Mouse (Mus musculus) urinary bladder, adult 2 months (tissue): ENCODE results near the gene Pla2g4e. TPM values are rescaled to one million over a fixed set of nuclear protein-coding genes. Genes with fewer than 3 reads are reported as not detected.
"Not testable (repeated sequence)": the region's sequence is repeated elsewhere in the genome, so short reads cannot be mapped to it uniquely, and the experiment has no call there.

ENCODE experiments used
- DNase-seq: peaks from one replicate; pipeline ENCODE4 v3.0.0; 2022; ENCODE audit warnings: low spot score
- polyA plus RNA-seq: library from polyadenylated mRNA; depleted of rRNA; stranded (reverse); fragments of >200 nt; gene quantifications from 2 replicates; pipeline ENCODE4 v1.2.3, GENCODE M21; 2012; rRNA removed

Gene Pla2g4e
- polyA plus RNA-seq, result 0.72 and 0.80 TPM in 2 replicates

- DNase-seq, result no peak
Observed at GRCm38 (mm10) chr2:120244679-120245420, at the start of gene Pla2g4e. Gene Pla2g4e, minus strand, starts transcription at chr2:120245335.

- no peak for DNase-seq
Observed at GRCm38 (mm10) chr2:120291471-120292078, 46.4 kb upstream of the Pla2g4e start.

- DNase-seq, result no peak
Observed at GRCm38 (mm10) chr2:120288995-120289394, 43.9 kb upstream of the Pla2g4e start, which contains the start of gene Pla2g4d. Gene Pla2g4d, minus strand, starts transcription at chr2:120289197.

- DNase-seq, result no peak
Observed at GRCm38 (mm10) chr2:120288401-120288800, 43.3 kb upstream of the Pla2g4e start.

GRCm38 (mm10) chr2:120285639-120286038 is 40.5 kb upstream of the Pla2g4e start:
- DNase-seq, result no peak

GRCm38 (mm10) chr2:120284705-120285104 is 39.6 kb upstream of the Pla2g4e start:
- no peak for DNase-seq

- no peak for DNase-seq
Observed at GRCm38 (mm10) chr2:120284094-120284493, 39.0 kb upstream of the Pla2g4e start.

- DNase-seq, result no peak
Observed at GRCm38 (mm10) chr2:120283550-120283949, 38.4 kb upstream of the Pla2g4e start.

- DNase-seq, result no peak
Observed at GRCm38 (mm10) chr2:120281221-120281620, 36.1 kb upstream of the Pla2g4e start.

GRCm38 (mm10) chr2:120279961-120280360 is 34.8 kb upstream of the Pla2g4e start:
- no peak for DNase-seq

- DNase-seq, result no peak
Observed at GRCm38 (mm10) chr2:120276951-120277350, 31.8 kb upstream of the Pla2g4e start.

GRCm38 (mm10) chr2:120268635-120269034 is 23.5 kb upstream of the Pla2g4e start:
- no peak for DNase-seq

- no peak for DNase-seq
Observed at GRCm38 (mm10) chr2:120265523-120265922, 20.4 kb upstream of the Pla2g4e start.

GRCm38 (mm10) chr2:120264858-120265257 is 19.7 kb upstream of the Pla2g4e start:
- no peak for DNase-seq

GRCm38 (mm10) chr2:120262876-120263275 is 17.7 kb upstream of the Pla2g4e start:
- no peak for DNase-seq

GRCm38 (mm10) chr2:120261346-120261745 is 16.2 kb upstream of the Pla2g4e start:
- DNase-seq, result no peak

- DNase-seq, result no peak
Observed at GRCm38 (mm10) chr2:120256259-120256658, 11.1 kb upstream of the Pla2g4e start.

GRCm38 (mm10) chr2:120252644-120253043 is 7.5 kb upstream of the Pla2g4e start:
- no peak for DNase-seq

GRCm38 (mm10) chr2:120245421-120246016 is 384 bp upstream of the Pla2g4e start:
- DNase-seq, result no peak

GRCm38 (mm10) chr2:120243995-120244394 is 1.1 kb downstream of the Pla2g4e start:
- no peak for DNase-seq

GRCm38 (mm10) chr2:120242791-120243467 is 2.2 kb downstream of the Pla2g4e start:
- no peak for DNase-seq

- DNase-seq, result not testable (repeated sequence)
Observed at GRCm38 (mm10) chr2:120238733-120239132, 6.4 kb downstream of the Pla2g4e start.
